Mouse (Mus musculus): ENCODE data around the gene Sfmbt1. TPM values are rescaled to one million over a fixed set of nuclear protein-coding genes. Genes with fewer than 3 reads are reported as not detected.

The Sfmbt1 gene
- polyA plus RNA-seq, 1 experiment from 2014 or later = 23.2 TPM

DNA sequence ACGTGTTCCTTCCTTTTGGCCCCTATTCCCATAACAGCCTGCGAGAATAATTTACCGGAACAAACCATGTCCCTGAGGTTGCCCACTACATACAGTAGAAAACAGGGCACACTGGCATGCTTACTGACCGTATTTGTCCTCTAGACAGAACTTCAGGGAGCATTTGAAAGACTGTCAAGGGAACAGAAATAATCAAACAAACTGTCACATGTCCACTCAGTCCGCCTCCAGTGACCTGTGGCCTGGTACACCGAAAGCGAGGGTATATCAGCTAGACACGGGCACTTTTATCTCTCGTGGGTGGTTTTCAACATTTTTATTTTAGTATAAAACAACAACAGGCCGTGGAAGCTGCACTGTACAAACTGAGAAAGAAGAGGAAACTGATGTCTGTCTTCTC is 154.2 kb downstream of the Sfmbt1 start:
- Histone ChIP-seq H3K4me2 (replicated peaks) (no peak overlapping the region), H3K9me3 (no peaks in the 10 kb centered on the region), H3K27ac (replicated peaks) (no peak overlapping the region), H3K36me3 (peaks cover 14% of the 10 kb centered on the region; the same call in 1 of the 2 replicates), H3K9ac (replicated peaks) (no peak overlapping the region), H3K4me3 (no peak overlapping the region), H3K4me1 (no peaks in the 10 kb centered on the region), H3K27me3 (no peaks in the 10 kb centered on the region)
- ATAC-seq (replicated peaks) = no peak
- 95% methylated on average over 10 of the region's 10 CpGs for WGBS

DNA sequence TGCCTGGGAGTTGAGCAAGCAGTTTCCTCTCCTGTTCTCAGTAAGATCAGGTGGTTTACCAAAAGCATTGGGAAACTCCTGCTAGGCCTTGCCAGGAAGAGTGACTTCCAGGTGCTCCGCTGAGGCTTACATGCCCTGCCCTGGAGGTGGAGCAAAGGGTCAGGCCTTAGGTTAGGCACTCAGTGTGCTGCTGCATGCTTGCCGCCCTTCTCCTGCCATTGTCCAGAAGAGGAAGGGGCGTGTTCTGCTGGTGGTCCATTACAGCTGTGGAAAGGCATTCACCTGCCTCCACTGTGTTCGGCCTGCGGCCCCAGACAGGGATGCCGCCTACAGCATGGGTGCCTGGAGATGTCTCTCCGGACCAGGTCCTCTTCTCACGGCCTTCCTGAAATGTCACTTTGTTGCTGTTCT is 154.7 kb downstream of the Sfmbt1 start:
- H3K4me2 ChIP-seq (replicated peaks) = no peak overlapping the region
- no peaks in the 10 kb centered on the region for H3K4me1 ChIP-seq
- peaks cover 15% of the 10 kb centered on the region; the same call in 1 of the 2 replicates for H3K36me3 ChIP-seq
- ATAC-seq (replicated peaks) = no peak
- WGBS = 85% methylated on average over 8 of the region's 8 CpGs
- no peak overlapping the region for H3K9ac ChIP-seq (replicated peaks)
- H3K9me3 ChIP-seq = no peaks in the 10 kb centered on the region
- H3K27ac ChIP-seq (replicated peaks) = no peak overlapping the region
- no peak overlapping the region for H3K4me3 ChIP-seq
- no peaks in the 10 kb centered on the region for H3K27me3 ChIP-seq

DNA sequence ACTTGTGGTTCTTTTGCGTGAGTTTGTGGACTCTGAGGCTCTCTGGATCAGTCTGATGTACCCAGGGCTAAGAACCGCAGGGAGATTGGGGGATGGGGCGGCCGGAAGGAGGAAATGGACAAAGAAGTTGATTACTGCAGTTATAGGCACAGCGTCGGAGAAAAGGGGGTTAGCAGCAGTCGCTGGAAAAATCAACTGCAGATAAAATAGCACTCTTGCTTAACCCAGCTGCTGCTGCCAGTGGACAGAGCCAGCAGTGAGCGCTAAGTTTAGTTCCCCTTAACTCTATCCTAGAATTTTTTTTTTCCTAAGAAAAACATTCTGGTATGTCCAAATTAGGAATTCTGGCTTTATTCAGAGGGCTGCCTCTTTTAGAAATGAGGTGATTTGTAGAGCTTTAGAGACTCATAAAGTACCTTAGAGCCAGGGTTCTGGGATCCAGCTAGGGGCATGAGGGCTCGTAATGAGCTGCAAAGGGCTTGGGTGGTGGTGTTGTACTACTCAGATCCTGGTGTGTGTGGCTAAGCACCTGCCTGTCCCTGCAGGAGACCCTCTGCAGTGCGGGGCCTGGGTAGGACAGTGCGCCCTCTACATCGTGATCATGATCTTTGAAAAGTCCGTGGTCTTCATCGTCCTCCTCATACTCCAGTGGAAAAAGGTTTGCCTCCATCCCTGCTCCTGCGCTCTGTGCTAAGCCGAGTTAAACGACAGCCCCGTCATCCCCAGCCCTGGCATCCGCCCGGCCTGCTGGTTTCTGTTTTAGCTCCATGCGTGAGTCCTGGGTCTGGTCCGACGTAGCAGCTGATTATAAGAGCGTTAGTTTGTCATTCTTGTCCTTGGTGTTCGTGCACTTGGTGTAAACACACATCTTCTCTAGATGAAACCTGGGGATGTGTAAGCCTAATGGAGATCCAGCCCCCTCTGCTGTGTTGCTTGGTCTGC is 155.8 kb downstream of the Sfmbt1 start:
- Histone ChIP-seq H3K9ac (replicated peaks) (no peak overlapping the region), H3K36me3 (peaks cover 22% of the 10 kb centered on the region), H3K9me3 (no peaks in the 10 kb centered on the region), H3K4me1 (no peaks in the 10 kb centered on the region), H3K27me3 (no peaks in the 10 kb centered on the region), H3K4me2 (replicated peaks) (no peak overlapping the region), H3K27ac (replicated peaks) (no peak overlapping the region), H3K4me3 (no peak overlapping the region)
- no peak for ATAC-seq (replicated peaks)
- 86% methylated on average over 25 of the region's 25 CpGs for WGBS

Other genes starting within 250 kb of the Sfmbt1 start
- gene Dcp1a, start 235.3 kb upstream of the Sfmbt1 start, polyA plus RNA-seq (2015; fragmentation: Nextera tagmentation; extraction: Ambion mirVana) = 19.2 and 21.2 TPM in 2 replicates
- gene Cacna1d, start 223.4 kb upstream of the Sfmbt1 start, polyA plus RNA-seq (2015; fragmentation: Nextera tagmentation; extraction: Ambion mirVana) = 7.1 and 8.2 TPM in 2 replicates
- 327 and 333 TPM in 2 replicates for gene Tkt, start 166.5 kb upstream of the Sfmbt1 start, polyA plus RNA-seq (2015; fragmentation: Nextera tagmentation; extraction: Ambion mirVana)
- 32.1 and 32.3 TPM in 2 replicates for gene Prkcd, start 88.6 kb upstream of the Sfmbt1 start, polyA plus RNA-seq (2015; fragmentation: Nextera tagmentation; extraction: Ambion mirVana)
- gene Rft1, start 60.5 kb upstream of the Sfmbt1 start, polyA plus RNA-seq (2015; fragmentation: Nextera tagmentation; extraction: Ambion mirVana) = 8.0 and 9.9 TPM in 2 replicates
- 17.3 and 18.0 TPM in 2 replicates for gene Tmem110, start 110.7 kb downstream of the Sfmbt1 start, polyA plus RNA-seq (2015; fragmentation: Nextera tagmentation; extraction: Ambion mirVana)
- gene Mustn1, start 164.4 kb downstream of the Sfmbt1 start, polyA plus RNA-seq (2015; fragmentation: Nextera tagmentation; extraction: Ambion mirVana) = 0.55 and 0.90 TPM in 2 replicates
- 0.17 TPM in 1 of 2 replicates, not detected in the other for gene Itih4, start 171.6 kb downstream of the Sfmbt1 start, polyA plus RNA-seq (2015; fragmentation: Nextera tagmentation; extraction: Ambion mirVana)
- 0.38 and 0.53 TPM in 2 replicates for gene Itih3, start 208.9 kb downstream of the Sfmbt1 start, polyA plus RNA-seq (2015; fragmentation: Nextera tagmentation; extraction: Ambion mirVana)
- 0.08 TPM in 1 of 2 replicates, not detected in the other for gene Itih1, start 228.4 kb downstream of the Sfmbt1 start, polyA plus RNA-seq (2015; fragmentation: Nextera tagmentation; extraction: Ambion mirVana)
- gene Nek4, start 236.5 kb downstream of the Sfmbt1 start, polyA plus RNA-seq (2015; fragmentation: Nextera tagmentation; extraction: Ambion mirVana) = 16.7 and 17.3 TPM in 2 replicates

All from forebrain, embryonic 15.5 days (tissue).